Mouse (Mus musculus) hindbrain, postnatal 0 days (tissue): ENCODE data around the gene Rpl31. TPM values are rescaled to one million over a fixed set of nuclear protein-coding genes. Genes with fewer than 3 reads are reported as not detected.
A peak's percentile ranks its signal among the peaks of the same experiment; 100 is the strongest.

Experiments used
- ATAC-seq: fragments of 200-750 bp; cut with Nextera tagmentation; 2 replicates; pipeline ENCODE4 v1.8.0; 2017; ENCODE audit warnings: mild to moderate bottlenecking, moderate TSS enrichment, moderate library complexity
- DNase-seq: peaks from one replicate; pipeline ENCODE4 v3.0.0-alpha.2; 2015; ENCODE audit warnings: low spot score
- H3K27ac ChIP-seq: fragments of 300-500 bp; sonication (generic); 2 replicates; pipeline ENCODE4 v1.5.1; 2014; ENCODE audit warnings: mild to moderate bottlenecking
- H3K27me3 ChIP-seq: fragments of 300-500 bp; sonication (generic); 2 replicates; pipeline ENCODE4 v1.6.1; 2014; ENCODE audit warnings: low read length, mixed read lengths; ENCODE audit not compliant: insufficient read depth
- H3K36me3 ChIP-seq: fragments of 300-500 bp; sonication (generic); 2 replicates; pipeline ENCODE4 v1.6.1; 2014; ENCODE audit warnings: low read length, mixed read lengths; ENCODE audit not compliant: insufficient read depth
- H3K4me1 ChIP-seq: fragments of 300-500 bp; sonication (generic); 2 replicates; pipeline ENCODE4 v1.6.1; 2014; ENCODE audit warnings: antibody characterized with exemption, low read length, mixed read lengths; ENCODE audit not compliant: insufficient read depth
- H3K4me2 ChIP-seq: fragments of 300-500 bp; sonication (generic); 2 replicates; pipeline ENCODE4 v1.6.1; 2014; ENCODE audit warnings: low read depth, mild to moderate bottlenecking, low read length, moderate library complexity, mixed read lengths
- H3K4me3 ChIP-seq: fragments of 300-500 bp; sonication (generic); 2 replicates; pipeline ENCODE4 v1.5.1; 2014; ENCODE audit warnings: low read length
- H3K9ac ChIP-seq: fragments of 300-500 bp; sonication (generic); replicated peaks from 2 replicates; pipeline ENCODE4 v1.6.1; 2014; ENCODE audit warnings: mild to moderate bottlenecking, low read length, moderate library complexity, mixed read lengths
- H3K9me3 ChIP-seq: fragments of 300-500 bp; sonication (generic); 2 replicates; pipeline ENCODE4 v1.6.1; 2016; ENCODE audit warnings: low read length, mixed read lengths
- CTCF ChIP-seq: IDR thresholded peaks from 2 replicates; pipeline ENCODE4 v1.5.1; 2016; ENCODE audit warnings: antibody characterized with exemption, control low read depth, low read depth
- WGBS: fragments of 180-500 bp; shearing (Covaris S2); extraction: QIAGEN DNeasy Blood & Tissue Kit; methylation state at CpG from one replicate; pipeline ENCODE4 v1.1.7; 2014; 5-methylcytosine and 5-hydroxymethylcytosine counted together
- polyA plus RNA-seq: library from polyadenylated mRNA; unstranded; fragments of >200 nt; fragmentation: Nextera tagmentation; extraction: Ambion mirVana; gene quantifications from 2 replicates; pipeline ENCODE4 v1.2.1, GENCODE M21; 2015
- total RNA-seq: library from RNA; depleted of rRNA; stranded (reverse); fragments of >200 nt; gene quantifications from 2 replicates; pipeline ENCODE4 v1.2.3, GENCODE M21; 2014

Rpl31 gene
- total and polyA plus RNA-seq, 2 experiments from 2014 or later = 207 to 353 TPM

- 0 out of 2 replicates have a peak, but pooled peaks cover 5% of the 10 kb centered on the region for H3K4me1 ChIP-seq
Observed at GRCm38 (mm10) chr1:39362515-39362893, 5.1 kb upstream of the Rpl31 start.

GRCm38 (mm10) chr1:39365562-39365961 lies 2.1 kb upstream of the Rpl31 start:
- ATAC-seq (no peak), DNase-seq (no peak)
- no peak overlapping the region for H3K9ac ChIP-seq
- H3K27ac ChIP-seq = no peak overlapping the region
- no peak overlapping the region for H3K4me3 ChIP-seq
- WGBS = 79% methylated on average over 1 of the region's 1 CpGs
- H3K36me3 ChIP-seq = peaks cover 8% of the 10 kb centered on the region
- TF ChIP-seq CTCF = no peak
- no peak overlapping the region for H3K4me2 ChIP-seq
- peaks cover 10% of the 10 kb centered on the region; the same call in 1 of the 2 replicates for H3K4me1 ChIP-seq
- no peaks in the 10 kb centered on the region for H3K9me3 ChIP-seq
- no peaks in the 10 kb centered on the region for H3K27me3 ChIP-seq

More at GRCm38 (mm10) chr1:39362515-39362893, 5.1 kb upstream of the Rpl31 start:
- Histone ChIP-seq H3K36me3 (no peaks in the 10 kb centered on the region), H3K4me3 (no peak overlapping the region), H3K9me3 (no peaks in the 10 kb centered on the region), H3K4me2 (peak overlapping the region; percentile 52; the same call in 1 of the 2 replicates), H3K27ac (no peak overlapping the region), H3K9ac (no peak overlapping the region; the same call in 1 of the 2 replicates), H3K27me3 (no peaks in the 10 kb centered on the region)
- DNase-seq (no peak), ATAC-seq (no peak)
- no peak for TF ChIP-seq CTCF
- WGBS = 56% methylated on average over 7 of the region's 7 CpGs

- Histone ChIP-seq H3K27me3 (no peaks in the 10 kb centered on the region), H3K4me1 (peaks cover 6% of the 10 kb centered on the region; the same call in 1 of the 2 replicates), H3K36me3 (peaks cover 19% of the 10 kb centered on the region), H3K4me2 (peak overlapping the region; percentile 76), H3K4me3 (peak overlapping the region; percentile 73), H3K9ac (peak overlapping the region; percentile 60), H3K9me3 (no peaks in the 10 kb centered on the region), H3K27ac (peak overlapping the region; percentile 93)
- DNase-seq (no peak), ATAC-seq (no peak)
- no peak for TF ChIP-seq CTCF
- 17% methylated on average over 6 of the region's 6 CpGs for WGBS
Observed at GRCm38 (mm10) chr1:39367045-39367444, 597 bp upstream of the Rpl31 start.

- Histone ChIP-seq H3K4me2 (peak overlapping the region; percentile 76), H3K4me3 (peak overlapping the region; percentile 73), H3K36me3 (peaks cover 32% of the 10 kb centered on the region), H3K27ac (peak overlapping the region; percentile 93), H3K4me1 (peaks cover 5% of the 10 kb centered on the region; the same call in 1 of the 2 replicates), H3K9ac (peak overlapping the region; percentile 95), H3K27me3 (no peaks in the 10 kb centered on the region), H3K9me3 (no peaks in the 10 kb centered on the region)
- peak; percentile 37 for DNase-seq
- WGBS = under 1% methylated on average over 34 of the region's 34 CpGs
- TF ChIP-seq CTCF = no peak
- no peak; the same call in 1 of the 2 replicates for ATAC-seq
Observed at GRCm38 (mm10) chr1:39368267-39368841, 712 bp downstream of the Rpl31 start.

- peaks cover 36% of the 10 kb centered on the region for H3K36me3 ChIP-seq
- no peak overlapping the region for H3K9ac ChIP-seq
- H3K27ac ChIP-seq = no peak overlapping the region
- TF ChIP-seq CTCF = no peak
- no peaks in the 10 kb centered on the region for H3K9me3 ChIP-seq
- ATAC-seq (no peak), DNase-seq (no peak)
- H3K4me3 ChIP-seq = no peak overlapping the region
- 90% methylated on average over 6 of the region's 6 CpGs for WGBS
- no peak overlapping the region for H3K4me2 ChIP-seq
- H3K27me3 ChIP-seq = no peaks in the 10 kb centered on the region
- H3K4me1 ChIP-seq = peaks cover 5% of the 10 kb centered on the region; the same call in 1 of the 2 replicates
Observed at GRCm38 (mm10) chr1:39370431-39370830, 2.8 kb downstream of the Rpl31 start.

GRCm38 (mm10) chr1:39372220-39372843 lies 4.7 kb downstream of the Rpl31 start:
- Histone ChIP-seq H3K9me3 (no peaks in the 10 kb centered on the region), H3K36me3 (peaks cover 36% of the 10 kb centered on the region), H3K4me3 (no peak overlapping the region), H3K9ac (no peak overlapping the region), H3K4me1 (peaks cover 5% of the 10 kb centered on the region; the same call in 1 of the 2 replicates), H3K27ac (no peak overlapping the region), H3K4me2 (no peak overlapping the region), H3K27me3 (no peaks in the 10 kb centered on the region)
- TF ChIP-seq CTCF = no peak
- no peak for DNase-seq
- 76% methylated on average over 8 of the region's 8 CpGs for WGBS
- ATAC-seq = no peak

GRCm38 (mm10) chr1:39373378-39373777 lies 5.7 kb downstream of the Rpl31 start:
- H3K4me1 ChIP-seq = peaks cover 5% of the 10 kb centered on the region; the same call in 1 of the 2 replicates
- TF ChIP-seq CTCF = no peak
- H3K27ac ChIP-seq = no peak overlapping the region
- no peak for ATAC-seq
- no peak overlapping the region for H3K4me2 ChIP-seq
- no peak overlapping the region for H3K9ac ChIP-seq
- no peaks in the 10 kb centered on the region for H3K27me3 ChIP-seq
- H3K36me3 ChIP-seq = peaks cover 36% of the 10 kb centered on the region
- WGBS = 76% methylated on average over 4 of the region's 4 CpGs
- no peak overlapping the region for H3K4me3 ChIP-seq
- DNase-seq = no peak
- no peaks in the 10 kb centered on the region for H3K9me3 ChIP-seq
